Mouse (Mus musculus): ENCODE measurements at regions not wholly inside any gene's neighbourhood (a gene's known extent, or its start where the extent isn't known, plus 50 kb on each side); places are given as distances from the start of the nearest gene placed in this dataset.

DNA sequence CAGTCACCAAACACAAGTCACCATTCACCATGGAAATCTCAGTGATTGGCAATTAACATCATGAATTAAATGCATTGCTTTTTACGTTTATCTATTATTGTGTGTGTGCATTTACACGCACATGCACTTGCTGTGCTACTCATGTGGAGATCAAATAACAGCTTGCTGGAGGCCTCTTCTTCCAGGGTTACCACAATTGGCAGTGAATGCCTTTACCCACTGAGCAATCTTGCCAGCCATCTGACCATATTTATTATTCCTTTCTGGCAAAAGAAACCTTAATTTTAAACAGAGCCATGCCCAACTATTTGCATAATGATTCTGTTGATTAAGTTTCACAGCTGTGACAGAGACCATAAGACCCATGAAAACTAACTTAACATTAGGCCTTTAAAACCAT, 494.5 kb upstream of the 4930412O13Rik start:
- WGBS, result 70% methylated on average over 2 of the region's 2 CpGs
- H3K27ac ChIP-seq (ENCODE audit: low read length), result no peak overlapping the region

DNA sequence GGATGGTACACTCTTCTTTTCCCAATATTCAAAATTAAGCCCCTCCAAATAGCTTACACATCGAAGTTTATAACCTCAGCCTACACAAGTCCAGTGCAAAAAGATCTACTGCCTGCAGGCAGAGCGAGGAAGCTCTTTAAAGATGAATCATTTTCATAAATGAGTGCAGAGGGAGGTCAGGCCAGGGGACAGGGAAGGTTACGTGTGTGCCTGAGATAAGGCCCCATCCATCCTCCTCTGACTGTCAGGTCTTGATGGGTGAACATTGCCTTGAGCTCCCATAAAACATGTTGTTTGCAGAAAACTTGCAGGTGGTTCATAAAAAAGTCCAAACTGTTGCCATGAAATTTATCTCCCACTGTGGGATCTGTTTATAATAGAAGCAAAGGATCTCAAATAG, 493.0 kb upstream of the 4930412O13Rik start:
- DNase-seq (ENCODE audit: low spot score), result no peak
- Histone ChIP-seq H3K27ac (ENCODE audit: low read length) (no peak overlapping the region), H3K4me1 (ENCODE audit: insufficient read depth, low read depth, low read length) (no peaks in the 10 kb centered on the region), H3K9me3 (ENCODE audit: low read length) (no peaks in the 10 kb centered on the region), H3K27me3 (replicated peaks; ENCODE audit: insufficient read depth, low read length) (no peaks in the 10 kb centered on the region), H3K4me3 (ENCODE audit: low read depth, low read length) (no peak overlapping the region), H3K4me2 (replicated peaks; ENCODE audit: low read depth, low read length) (no peak overlapping the region), H3K36me3 (ENCODE audit: insufficient read depth, low read length) (no peaks in the 10 kb centered on the region), H3K9ac (replicated peaks; ENCODE audit: low read depth) (no peak overlapping the region)
- 50% methylated on average over 3 of the region's 3 CpGs for WGBS
- no peak for ATAC-seq
- no peak for TF ChIP-seq CTCF (IDR thresholded peaks at IDR 0.05)
- TF ChIP-seq EP300 (IDR thresholded peaks at IDR 0.05), result no peak

More for the DNA sequence above, 494.5 kb upstream of the 4930412O13Rik start:
- Histone ChIP-seq H3K36me3 (ENCODE audit: insufficient read depth, low read length) (no peaks in the 10 kb centered on the region), H3K4me3 (ENCODE audit: low read depth, low read length) (no peak overlapping the region), H3K27me3 (replicated peaks; ENCODE audit: insufficient read depth, low read length) (no peaks in the 10 kb centered on the region), H3K4me2 (replicated peaks; ENCODE audit: low read depth, low read length) (no peak overlapping the region), H3K9ac (replicated peaks; ENCODE audit: low read depth) (no peak overlapping the region), H3K4me1 (ENCODE audit: insufficient read depth, low read depth, low read length) (no peaks in the 10 kb centered on the region), H3K9me3 (ENCODE audit: low read length) (no peaks in the 10 kb centered on the region)
- ATAC-seq, result no peak
- TF ChIP-seq EP300 (IDR thresholded peaks at IDR 0.05) (no peak), CTCF (IDR thresholded peaks at IDR 0.05) (no peak)
- DNase-seq (ENCODE audit: low spot score), result no peak

DNA sequence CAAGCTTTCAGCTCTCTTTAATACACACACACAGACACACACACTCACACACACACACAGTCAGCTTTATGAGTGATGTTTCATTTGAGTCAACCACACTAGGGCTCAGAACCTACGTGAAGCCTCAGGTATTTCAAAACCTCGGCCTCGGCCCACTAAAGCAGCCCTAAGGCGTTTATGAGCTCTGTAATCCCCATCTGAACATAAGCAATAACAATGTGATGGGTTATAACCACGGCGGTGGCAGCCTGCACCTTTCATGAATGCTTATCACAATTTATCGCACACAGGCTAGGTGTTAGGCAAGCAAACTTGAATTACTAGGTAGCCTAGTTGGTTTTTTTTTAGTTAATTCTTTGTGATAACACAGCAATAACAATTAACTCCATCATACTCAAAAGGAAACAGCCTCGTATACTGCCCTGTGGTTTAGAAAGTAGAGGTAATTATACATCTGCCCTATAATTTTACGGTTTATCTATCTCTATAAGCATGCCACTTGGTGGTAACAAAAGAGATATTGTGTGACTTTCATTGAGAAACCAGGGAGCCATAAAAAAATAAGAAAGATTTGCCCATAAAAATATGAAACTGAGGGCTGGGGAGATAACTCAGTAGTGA, 485.6 kb upstream of the 4930412O13Rik start:
- no peaks in the 10 kb centered on the region for H3K9me3 ChIP-seq (ENCODE audit: low read length)
- no peak overlapping the region for H3K4me2 ChIP-seq (replicated peaks; ENCODE audit: low read depth, low read length)
- H3K27me3 ChIP-seq (replicated peaks; ENCODE audit: insufficient read depth, low read length), result no peaks in the 10 kb centered on the region
- H3K4me1 ChIP-seq (ENCODE audit: insufficient read depth, low read depth, low read length), result no peaks in the 10 kb centered on the region
- H3K9ac ChIP-seq (replicated peaks; ENCODE audit: low read depth), result no peak overlapping the region
- DNase-seq (ENCODE audit: low spot score) (no peak), ATAC-seq (no peak)
- no peak overlapping the region for H3K4me3 ChIP-seq (ENCODE audit: low read depth, low read length)
- no peaks in the 10 kb centered on the region for H3K36me3 ChIP-seq (ENCODE audit: insufficient read depth, low read length)
- WGBS, result 72% methylated on average over 9 of the region's 9 CpGs
- TF ChIP-seq EP300 (IDR thresholded peaks at IDR 0.05) (no peak), CTCF (IDR thresholded peaks at IDR 0.05) (no peak)
- H3K27ac ChIP-seq (ENCODE audit: low read length), result no peak overlapping the region

DNA sequence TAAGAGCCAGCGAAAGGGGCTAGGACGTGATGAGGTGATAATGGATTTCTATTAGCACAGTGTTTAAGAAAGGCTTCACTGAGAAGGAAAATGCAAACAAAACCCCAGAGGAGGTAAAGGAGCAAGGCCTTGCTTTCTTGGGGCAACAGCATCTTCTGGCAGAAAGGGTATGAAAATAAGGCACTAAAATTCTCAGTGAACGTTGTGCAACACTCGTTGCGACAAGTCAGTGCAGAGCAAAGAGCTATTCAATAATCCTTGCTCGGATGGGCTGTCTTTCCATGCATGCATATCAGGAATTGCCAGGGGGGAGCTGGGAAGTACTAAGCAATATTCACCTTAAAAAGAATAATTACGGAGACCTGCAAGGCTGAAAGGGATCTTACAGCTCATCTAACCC, 479.6 kb upstream of the 4930412O13Rik start:
- no peak overlapping the region for H3K4me3 ChIP-seq (ENCODE audit: low read depth, low read length)
- H3K27ac ChIP-seq (ENCODE audit: low read length), result no peak overlapping the region
- H3K9ac ChIP-seq (replicated peaks; ENCODE audit: low read depth), result no peak overlapping the region
- WGBS, result 61% methylated on average over 7 of the region's 7 CpGs
- H3K27me3 ChIP-seq (replicated peaks; ENCODE audit: insufficient read depth, low read length), result no peaks in the 10 kb centered on the region
- H3K4me1 ChIP-seq (ENCODE audit: insufficient read depth, low read depth, low read length), result no peaks in the 10 kb centered on the region
- no peak for DNase-seq (ENCODE audit: low spot score)
- no peaks in the 10 kb centered on the region for H3K36me3 ChIP-seq (ENCODE audit: insufficient read depth, low read length)
- no peak for TF ChIP-seq CTCF (IDR thresholded peaks at IDR 0.05)
- TF ChIP-seq EP300 (IDR thresholded peaks at IDR 0.05), result no peak
- H3K4me2 ChIP-seq (replicated peaks; ENCODE audit: low read depth, low read length), result no peak overlapping the region
- no peak for ATAC-seq
- H3K9me3 ChIP-seq (ENCODE audit: low read length), result no peaks in the 10 kb centered on the region

DNA sequence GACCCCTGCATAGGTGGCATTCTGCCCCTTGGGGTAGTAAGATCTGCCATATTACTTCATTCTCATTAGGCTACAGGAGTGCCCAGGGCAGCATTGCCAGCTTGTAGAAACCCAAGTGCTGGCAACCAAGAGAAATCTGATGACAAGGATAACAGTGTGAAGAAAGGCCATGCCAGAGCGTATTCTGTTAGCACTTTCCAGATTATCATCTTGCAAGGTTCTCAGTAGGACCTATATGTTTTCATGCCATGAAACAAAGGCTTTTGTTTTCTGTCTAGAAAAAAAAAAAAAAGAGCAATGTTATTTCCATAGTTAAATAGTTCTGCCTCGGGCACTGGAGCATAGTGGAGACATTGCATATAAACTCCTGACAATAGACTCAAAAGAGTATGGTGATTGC, 478.8 kb upstream of the 4930412O13Rik start:
- ATAC-seq, result no peak

DNA sequence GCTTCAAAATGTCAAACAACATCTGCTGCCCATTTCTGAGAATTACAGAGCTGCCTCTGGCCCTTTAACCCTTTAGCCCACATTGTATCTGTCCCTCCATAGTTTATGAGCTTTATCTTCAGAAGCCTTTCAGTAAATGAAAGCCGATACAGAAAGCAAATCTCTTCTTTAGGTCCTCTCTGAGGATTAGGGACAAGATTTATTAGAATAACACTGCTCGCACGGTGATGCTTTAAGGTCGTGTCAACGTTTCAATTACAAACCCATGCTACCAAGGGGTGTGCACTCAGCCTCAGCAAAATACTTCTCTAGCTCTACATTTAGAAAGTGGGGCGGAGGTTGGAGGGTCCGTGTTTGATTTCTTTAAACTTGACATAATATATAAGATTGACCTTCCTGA, 472.0 kb upstream of the 4930412O13Rik start:
- H3K36me3 ChIP-seq (ENCODE audit: insufficient read depth, low read length), result no peaks in the 10 kb centered on the region
- no peak overlapping the region for H3K27ac ChIP-seq (ENCODE audit: low read length)
- 52% methylated on average over 7 of the region's 7 CpGs for WGBS
- no peaks in the 10 kb centered on the region for H3K4me1 ChIP-seq (ENCODE audit: insufficient read depth, low read depth, low read length)
- no peak overlapping the region for H3K4me3 ChIP-seq (ENCODE audit: low read depth, low read length)
- ATAC-seq (no peak), DNase-seq (ENCODE audit: low spot score) (no peak)
- H3K4me2 ChIP-seq (replicated peaks; ENCODE audit: low read depth, low read length), result no peak overlapping the region
- H3K27me3 ChIP-seq (replicated peaks; ENCODE audit: insufficient read depth, low read length), result no peaks in the 10 kb centered on the region
- no peaks in the 10 kb centered on the region for H3K9me3 ChIP-seq (ENCODE audit: low read length)
- no peak overlapping the region for H3K9ac ChIP-seq (replicated peaks; ENCODE audit: low read depth)
- no peak for TF ChIP-seq EP300 (IDR thresholded peaks at IDR 0.05)
- no peak for TF ChIP-seq CTCF (IDR thresholded peaks at IDR 0.05)

More for the DNA sequence above, 478.8 kb upstream of the 4930412O13Rik start:
- WGBS, result 74% methylated on average over 2 of the region's 2 CpGs
- no peak overlapping the region for H3K9ac ChIP-seq (replicated peaks; ENCODE audit: low read depth)
- no peak for DNase-seq (ENCODE audit: low spot score)
- H3K27ac ChIP-seq (ENCODE audit: low read length), result no peak overlapping the region
- H3K4me1 ChIP-seq (ENCODE audit: insufficient read depth, low read depth, low read length), result no peaks in the 10 kb centered on the region
- no peaks in the 10 kb centered on the region for H3K27me3 ChIP-seq (replicated peaks; ENCODE audit: insufficient read depth, low read length)
- TF ChIP-seq CTCF (IDR thresholded peaks at IDR 0.05) (no peak), EP300 (IDR thresholded peaks at IDR 0.05) (no peak)
- no peaks in the 10 kb centered on the region for H3K36me3 ChIP-seq (ENCODE audit: insufficient read depth, low read length)
- H3K4me3 ChIP-seq (ENCODE audit: low read depth, low read length), result no peak overlapping the region
- no peak overlapping the region for H3K4me2 ChIP-seq (replicated peaks; ENCODE audit: low read depth, low read length)
- H3K9me3 ChIP-seq (ENCODE audit: low read length), result no peaks in the 10 kb centered on the region

DNA sequence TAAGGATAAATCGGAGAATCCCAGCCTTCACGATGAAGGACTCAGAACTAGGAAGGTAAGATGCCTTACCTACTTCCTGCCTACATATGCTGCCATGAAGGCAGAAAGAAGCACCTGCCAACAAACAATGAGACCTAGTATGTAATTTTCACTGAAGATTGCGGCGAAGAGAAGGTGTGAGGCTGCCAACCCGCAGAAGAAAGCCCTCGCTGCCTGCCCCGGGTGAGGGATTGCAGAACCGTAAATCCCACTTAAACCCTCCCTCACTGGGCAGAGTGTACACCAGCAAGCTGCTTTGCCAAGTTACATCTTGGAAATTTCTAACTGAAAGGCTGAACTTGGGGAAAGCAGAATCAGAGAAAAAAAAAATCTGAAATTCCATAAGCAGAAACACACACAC, 458.4 kb upstream of the 4930412O13Rik start:
- H3K9me3 ChIP-seq (ENCODE audit: low read length), result no peaks in the 10 kb centered on the region
- no peak overlapping the region for H3K4me3 ChIP-seq (ENCODE audit: low read depth, low read length)
- ATAC-seq (no peak), DNase-seq (ENCODE audit: low spot score) (no peak)
- H3K27ac ChIP-seq (ENCODE audit: low read length), result no peak overlapping the region
- TF ChIP-seq EP300 (IDR thresholded peaks at IDR 0.05) (no peak), CTCF (IDR thresholded peaks at IDR 0.05) (no peak)
- H3K27me3 ChIP-seq (replicated peaks; ENCODE audit: insufficient read depth, low read length), result no peaks in the 10 kb centered on the region
- no peaks in the 10 kb centered on the region for H3K4me1 ChIP-seq (ENCODE audit: insufficient read depth, low read depth, low read length)
- WGBS, result 85% methylated on average over 8 of the region's 8 CpGs
- no peak overlapping the region for H3K9ac ChIP-seq (replicated peaks; ENCODE audit: low read depth)
- no peak overlapping the region for H3K4me2 ChIP-seq (replicated peaks; ENCODE audit: low read depth, low read length)
- no peaks in the 10 kb centered on the region for H3K36me3 ChIP-seq (ENCODE audit: insufficient read depth, low read length)
